Mouse (Mus musculus): ENCODE data around the gene Mtrf1l. TPM values are rescaled to one million over a fixed set of nuclear protein-coding genes. Genes with fewer than 3 reads are reported as not detected.

Mtrf1l gene
- 10.3 and 11.3 TPM in 2 replicates for polyA plus RNA-seq (2015; fragmentation: Nextera tagmentation; extraction: Ambion mirVana)

GRCm38 (mm10) chr10:5823740-5824491 lies at the start of gene Mtrf1l:
Gene Mtrf1l, minus strand, starts transcription at chr10:5823910.
- peak within 1 kb of the TSS; percentile 92 for H3K4me3 ChIP-seq
- H3K27ac ChIP-seq (replicated peaks) = peak within 1 kb of the TSS; percentile 90
- ATAC-seq (ENCODE audit: extremely low read depth, insufficient number of reproducible peaks, low FRiP score, low TSS enrichment) = peak; percentile 93
- peak within 1 kb of the TSS; percentile 96 for H3K9ac ChIP-seq
- peak within 1 kb of the TSS; percentile 87 for H3K4me2 ChIP-seq
- no peaks in the 10 kb centered on the region for H3K27me3 ChIP-seq (replicated peaks)
- under 1% methylated on average over 47 of the region's 47 CpGs for WGBS
- H3K4me1 ChIP-seq = peaks cover 18% of the 10 kb centered on the region
- no peaks in the 10 kb centered on the region for H3K9me3 ChIP-seq
- peaks cover 27% of the 10 kb centered on the region for H3K36me3 ChIP-seq

- no peak overlapping the region for H3K27ac ChIP-seq (replicated peaks)
- no peaks in the 10 kb centered on the region for H3K9me3 ChIP-seq
- no peaks in the 10 kb centered on the region for H3K4me1 ChIP-seq
- no peak overlapping the region for H3K4me2 ChIP-seq
- H3K9ac ChIP-seq = no peak overlapping the region
- H3K36me3 ChIP-seq = no peaks in the 10 kb centered on the region
- no peaks in the 10 kb centered on the region for H3K27me3 ChIP-seq (replicated peaks)
- 62% methylated on average over 4 of the region's 4 CpGs for whole genome bisulfite sequencing
- H3K4me3 ChIP-seq = no peak overlapping the region
- ATAC-seq (ENCODE audit: extremely low read depth, insufficient number of reproducible peaks, low FRiP score, low TSS enrichment) = no peak
Measured at GRCm38 (mm10) chr10:5871081-5871480, 47.4 kb upstream of the Mtrf1l start.

- H3K4me2 ChIP-seq = no peak overlapping the region
- ATAC-seq (ENCODE audit: extremely low read depth, insufficient number of reproducible peaks, low FRiP score, low TSS enrichment) = no peak
- WGBS = 78% methylated on average over 11 of the region's 11 CpGs
- H3K36me3 ChIP-seq = no peaks in the 10 kb centered on the region
- no peak overlapping the region for H3K27ac ChIP-seq (replicated peaks)
- no peak overlapping the region for H3K9ac ChIP-seq
- H3K4me1 ChIP-seq = no peaks in the 10 kb centered on the region
- no peaks in the 10 kb centered on the region for H3K9me3 ChIP-seq
- H3K4me3 ChIP-seq = no peak overlapping the region
- no peaks in the 10 kb centered on the region for H3K27me3 ChIP-seq (replicated peaks)
Measured at GRCm38 (mm10) chr10:5867981-5868552, 44.4 kb upstream of the Mtrf1l start.

- WGBS = 50% methylated on average over 2 of the region's 2 CpGs
Measured at GRCm38 (mm10) chr10:5865996-5866395, 42.3 kb upstream of the Mtrf1l start.

GRCm38 (mm10) chr10:5862669-5863068 lies 39.0 kb upstream of the Mtrf1l start:
- 89% methylated on average over 3 of the region's 3 CpGs for WGBS
- no peak for ATAC-seq (ENCODE audit: extremely low read depth, insufficient number of reproducible peaks, low FRiP score, low TSS enrichment)
- H3K36me3 ChIP-seq = no peaks in the 10 kb centered on the region
- no peak overlapping the region for H3K27ac ChIP-seq (replicated peaks)
- no peak overlapping the region for H3K9ac ChIP-seq
- H3K9me3 ChIP-seq = no peaks in the 10 kb centered on the region
- H3K27me3 ChIP-seq (replicated peaks) = no peaks in the 10 kb centered on the region
- H3K4me2 ChIP-seq = no peak overlapping the region
- no peak overlapping the region for H3K4me3 ChIP-seq
- no peaks in the 10 kb centered on the region for H3K4me1 ChIP-seq

More at GRCm38 (mm10) chr10:5865996-5866395, 42.3 kb upstream of the Mtrf1l start:
- no peaks in the 10 kb centered on the region for H3K9me3 ChIP-seq
- H3K4me2 ChIP-seq = no peak overlapping the region
- H3K4me1 ChIP-seq = no peaks in the 10 kb centered on the region
- no peak for ATAC-seq (ENCODE audit: extremely low read depth, insufficient number of reproducible peaks, low FRiP score, low TSS enrichment)
- no peaks in the 10 kb centered on the region for H3K36me3 ChIP-seq
- H3K27me3 ChIP-seq (replicated peaks) = no peaks in the 10 kb centered on the region
- no peak overlapping the region for H3K9ac ChIP-seq
- no peak overlapping the region for H3K4me3 ChIP-seq
- no peak overlapping the region for H3K27ac ChIP-seq (replicated peaks)

- Histone ChIP-seq H3K9me3 (no peaks in the 10 kb centered on the region), H3K27me3 (replicated peaks) (no peaks in the 10 kb centered on the region), H3K9ac (no peak overlapping the region), H3K4me1 (no peaks in the 10 kb centered on the region), H3K4me3 (no peak overlapping the region), H3K36me3 (no peaks in the 10 kb centered on the region), H3K4me2 (no peak overlapping the region), H3K27ac (replicated peaks) (no peak overlapping the region)
- no peak for ATAC-seq (ENCODE audit: extremely low read depth, insufficient number of reproducible peaks, low FRiP score, low TSS enrichment)
- 85% methylated on average over 3 of the region's 3 CpGs for WGBS
Measured at GRCm38 (mm10) chr10:5860849-5861248, 37.1 kb upstream of the Mtrf1l start.

GRCm38 (mm10) chr10:5859729-5860128 lies 36.0 kb upstream of the Mtrf1l start:
- WGBS = 71% methylated on average over 4 of the region's 4 CpGs
- no peaks in the 10 kb centered on the region for H3K9me3 ChIP-seq
- no peak for ATAC-seq (ENCODE audit: extremely low read depth, insufficient number of reproducible peaks, low FRiP score, low TSS enrichment)
- no peak overlapping the region for H3K4me2 ChIP-seq
- no peak overlapping the region for H3K9ac ChIP-seq
- H3K27ac ChIP-seq (replicated peaks) = no peak overlapping the region
- no peaks in the 10 kb centered on the region for H3K4me1 ChIP-seq
- H3K27me3 ChIP-seq (replicated peaks) = no peaks in the 10 kb centered on the region
- H3K4me3 ChIP-seq = no peak overlapping the region
- no peaks in the 10 kb centered on the region for H3K36me3 ChIP-seq

- no peak overlapping the region for H3K4me3 ChIP-seq
- WGBS = 51% methylated on average over 10 of the region's 10 CpGs
Measured at GRCm38 (mm10) chr10:5857996-5858549, 34.4 kb upstream of the Mtrf1l start.

GRCm38 (mm10) chr10:5853290-5853868 lies 29.7 kb upstream of the Mtrf1l start:
- 81% methylated on average over 8 of the region's 8 CpGs for WGBS
- Histone ChIP-seq H3K4me2 (no peak overlapping the region), H3K9ac (no peak overlapping the region), H3K36me3 (no peaks in the 10 kb centered on the region), H3K27ac (replicated peaks) (no peak overlapping the region), H3K27me3 (replicated peaks) (no peaks in the 10 kb centered on the region), H3K4me3 (no peak overlapping the region), H3K4me1 (no peaks in the 10 kb centered on the region), H3K9me3 (no peaks in the 10 kb centered on the region)
- ATAC-seq (ENCODE audit: extremely low read depth, insufficient number of reproducible peaks, low FRiP score, low TSS enrichment) = no peak

More at GRCm38 (mm10) chr10:5857996-5858549, 34.4 kb upstream of the Mtrf1l start:
- no peak overlapping the region; the same call in 1 of the 2 replicates for H3K4me2 ChIP-seq
- no peaks in the 10 kb centered on the region for H3K36me3 ChIP-seq
- H3K27ac ChIP-seq (replicated peaks) = no peak overlapping the region
- no peaks in the 10 kb centered on the region for H3K27me3 ChIP-seq (replicated peaks)
- no peaks in the 10 kb centered on the region for H3K9me3 ChIP-seq
- no peak for ATAC-seq (ENCODE audit: extremely low read depth, insufficient number of reproducible peaks, low FRiP score, low TSS enrichment)
- H3K9ac ChIP-seq = no peak overlapping the region
- H3K4me1 ChIP-seq = no peaks in the 10 kb centered on the region

- Histone ChIP-seq H3K27ac (replicated peaks) (no peak overlapping the region), H3K4me2 (no peak overlapping the region), H3K4me1 (no peaks in the 10 kb centered on the region), H3K4me3 (no peak overlapping the region), H3K27me3 (replicated peaks) (no peaks in the 10 kb centered on the region), H3K9ac (no peak overlapping the region), H3K9me3 (no peaks in the 10 kb centered on the region), H3K36me3 (no peaks in the 10 kb centered on the region)
- ATAC-seq (ENCODE audit: extremely low read depth, insufficient number of reproducible peaks, low FRiP score, low TSS enrichment) = no peak
- 41% methylated on average over 2 of the region's 2 CpGs for WGBS
Measured at GRCm38 (mm10) chr10:5846939-5847338, 23.2 kb upstream of the Mtrf1l start.

- 75% methylated on average over 4 of the region's 4 CpGs for whole genome bisulfite sequencing
- H3K27me3 ChIP-seq (replicated peaks) = no peaks in the 10 kb centered on the region
- no peak for ATAC-seq (ENCODE audit: extremely low read depth, insufficient number of reproducible peaks, low FRiP score, low TSS enrichment)
- H3K4me3 ChIP-seq = no peak overlapping the region
- H3K4me2 ChIP-seq = no peak overlapping the region
- H3K9ac ChIP-seq = no peak overlapping the region
- no peaks in the 10 kb centered on the region for H3K4me1 ChIP-seq
- H3K27ac ChIP-seq (replicated peaks) = no peak overlapping the region
- H3K9me3 ChIP-seq = no peaks in the 10 kb centered on the region
- H3K36me3 ChIP-seq = no peaks in the 10 kb centered on the region
Measured at GRCm38 (mm10) chr10:5841369-5841768, 17.7 kb upstream of the Mtrf1l start.
